In the genomic region with DNA sequence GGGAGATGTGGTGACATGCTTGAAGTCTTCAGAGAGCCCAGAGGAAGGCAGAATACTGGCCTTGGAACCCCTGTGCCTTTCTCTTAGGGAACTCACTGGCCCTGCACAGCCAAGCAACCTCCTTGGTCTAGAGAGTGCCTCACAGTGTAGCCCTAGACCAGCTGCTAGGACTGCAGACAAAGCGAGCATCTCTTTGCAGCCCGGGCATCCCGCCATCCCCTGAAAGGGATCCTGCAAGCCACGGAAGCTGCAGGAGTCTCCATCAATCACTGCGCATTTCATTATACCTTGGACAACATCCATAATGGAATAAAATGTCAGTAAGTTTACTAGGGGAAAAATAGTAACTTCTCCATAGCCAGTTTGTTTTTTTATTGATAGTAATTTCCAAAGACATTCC, we compare ENCODE assay signal across 12 mouse cellular contexts. TPM values are rescaled to one million over a fixed set of nuclear protein-coding genes. Genes with fewer than 3 reads are reported as not detected.
A peak's percentile ranks its signal among the peaks of the same experiment; 100 is the strongest.
DNase-seq lines count a peak whose midpoint lies in the region; ATAC-seq lines count a peak whose summit lies in the region.
"Had no signal": no experiment of that assay in that cellular context is flagged by ENCODE, and none has a peak within 500 bp of the region (broad histone marks: within the 10 kb centered on the region; RNA-seq: fewer than 3 reads in every experiment).

No protein-coding gene starts in this region.

- 24% methylated on average over 5 of the region's 5 CpGs for WGBS in hindbrain, embryonic 11.5 days
- WGBS in midbrain, embryonic 14.5 days = 6% methylated on average over 5 of the region's 5 CpGs

- DNase-seq in kidney, postnatal 14 days = peak; percentile 39
- no peak for DNase-seq in kidney, adult 8-10 months
- peak; percentile 46 for DNase-seq in embryo, embryonic 11 days
- DNase-seq in hindbrain, embryonic 11.5 days (ENCODE audit: low spot score) = peak; percentile 52
- peak; percentile 70 for DNase-seq in midbrain, embryonic 14.5 days
- DNase-seq in lung, postnatal 36 days = no peak
- no peak for DNase-seq in yolk sac, embryonic 10.5 days (ENCODE audit: low spot score)
- DNase-seq: lung, postnatal 10 days; retina, postnatal 1 day; thymus, adult 2 months had no signal

- no peaks in the 10 kb centered on the region for H3K36me3 ChIP-seq in hindbrain, embryonic 11.5 days (ENCODE audit: control insufficient read depth, insufficient read depth, low read length)
- H3K36me3 ChIP-seq in midbrain, embryonic 14.5 days (ENCODE audit: control insufficient read depth, insufficient read depth, low read length) = peaks cover 33% of the 10 kb centered on the region
- H3K36me3 ChIP-seq: G1E had no signal

- H3K9me3 ChIP-seq in hindbrain, embryonic 11.5 days (ENCODE audit: control insufficient read depth, low read length) = no peaks in the 10 kb centered on the region
- no peaks in the 10 kb centered on the region for H3K9me3 ChIP-seq in midbrain, embryonic 14.5 days (ENCODE audit: control insufficient read depth, low read length)

- H3K4me2 ChIP-seq in hindbrain, embryonic 11.5 days (replicated peaks; ENCODE audit: low read depth, low read length) = no peak overlapping the region
- no peak overlapping the region for H3K4me2 ChIP-seq in midbrain, embryonic 14.5 days (ENCODE audit: low read length)

- H3K27ac ChIP-seq in hindbrain, embryonic 11.5 days (ENCODE audit: low read depth, low read length) = peak overlapping the region; percentile 48
- peak overlapping the region; percentile 73 for H3K27ac ChIP-seq in midbrain, embryonic 14.5 days (replicated peaks; ENCODE audit: low read depth, low read length)

- H3K9ac ChIP-seq in hindbrain, embryonic 11.5 days (ENCODE audit: low read depth, low read length) = no peak overlapping the region
- no peak overlapping the region for H3K9ac ChIP-seq in midbrain, embryonic 14.5 days (replicated peaks; ENCODE audit: low read length)

- peak; percentile 33; the same call in 1 of the 2 replicates for ATAC-seq in hindbrain, embryonic 11.5 days (ENCODE audit: low FRiP score)
- peak; percentile 32; the same call in 1 of the 2 replicates for ATAC-seq in midbrain, embryonic 14.5 days (ENCODE audit: low FRiP score, low TSS enrichment)

- H3K27me3 ChIP-seq in hindbrain, embryonic 11.5 days (ENCODE audit: control insufficient read depth, insufficient read depth, low read length) = no peaks in the 10 kb centered on the region
- no peaks in the 10 kb centered on the region for H3K27me3 ChIP-seq in midbrain, embryonic 14.5 days (ENCODE audit: control insufficient read depth, insufficient read depth, low read length)

- peaks cover 9% of the 10 kb centered on the region for H3K4me1 ChIP-seq in hindbrain, embryonic 11.5 days (replicated peaks; ENCODE audit: control insufficient read depth, insufficient read depth, low read length)
- peaks cover 47% of the 10 kb centered on the region for H3K4me1 ChIP-seq in midbrain, embryonic 14.5 days (ENCODE audit: control insufficient read depth, insufficient read depth, low read length)

- H3K4me3 ChIP-seq in hindbrain, embryonic 11.5 days (ENCODE audit: low read depth, low read length) = no peak overlapping the region
- no peak overlapping the region for H3K4me3 ChIP-seq in midbrain, embryonic 14.5 days (replicated peaks; ENCODE audit: low read depth, low read length)
- H3K4me3 ChIP-seq: erythroblast, embryonic 14.5 days had no signal

RNA-seq across cellular contexts. Expression of a gene that starts 13.4 kb away (rescaled TPM):
- 31.8 and 40.5 TPM in 2 replicates for polyA plus RNA-seq in hindbrain, embryonic 11.5 days (2014; fragmentation: Nextera tagmentation; extraction: Ambion mirVana)
- polyA plus RNA-seq in midbrain, embryonic 14.5 days (2014; fragmentation: Nextera tagmentation; extraction: Ambion mirVana) = 62.7 and 67.1 TPM in 2 replicates
- polyA plus RNA-seq: G1E had no signal

Comparison
In these comparisons a context has a peak if more than half of its experiments do, and no peak if none do; other contexts are left out.
1. DNase-seq: peak in kidney, postnatal 14 days (single experiment), embryo, embryonic 11 days (single experiment), hindbrain, embryonic 11.5 days (single experiment) and midbrain, embryonic 14.5 days (single experiment); none in kidney, adult 8-10 months (0 of 2), lung, postnatal 36 days (single experiment) and yolk sac, embryonic 10.5 days (single experiment).